Mouse (Mus musculus): Measurements from ENCODE around the gene Olfr1176. TPM values are rescaled to one million over a fixed set of nuclear protein-coding genes. Genes with fewer than 3 reads are reported as not detected.
A peak's percentile ranks its signal among the peaks of the same experiment; 100 is the strongest.

Gene Olfr1176
- polyA plus RNA-seq (2014; fragmentation: Nextera tagmentation; extraction: Ambion mirVana), result not detected in 2 replicates

GRCm38 (mm10) chr2:88336421-88336820, at the start of gene Olfr1176:
Gene Olfr1176, plus strand, starts transcription at chr2:88336721.
- no peak within 1 kb of the TSS for H3K9ac ChIP-seq (ENCODE audit: low read length)
- DNase-seq (ENCODE audit: low spot score, missing footprints) (no peak), ATAC-seq (ENCODE audit: low FRiP score) (no peak)
- no peaks in the 10 kb centered on the region for H3K9me3 ChIP-seq (ENCODE audit: control insufficient read depth, low read length)
- H3K27me3 ChIP-seq (ENCODE audit: control insufficient read depth, insufficient read depth, low read length), result no peaks in the 10 kb centered on the region
- no peak within 1 kb of the TSS for H3K4me2 ChIP-seq
- no peak within 1 kb of the TSS for H3K4me3 ChIP-seq (ENCODE audit: low read depth, low read length)
- no peaks in the 10 kb centered on the region for H3K36me3 ChIP-seq (ENCODE audit: control insufficient read depth, insufficient read depth, low read length)
- no peak within 1 kb of the TSS for H3K27ac ChIP-seq (ENCODE audit: low read depth, low read length)
- H3K4me1 ChIP-seq (ENCODE audit: control insufficient read depth, insufficient read depth, low read length), result no peaks in the 10 kb centered on the region
- 81% methylated on average over 1 of the region's 1 CpGs for WGBS

- no peak for ATAC-seq (ENCODE audit: low FRiP score)
- Histone ChIP-seq H3K4me3 (ENCODE audit: low read depth, low read length) (no peak within 1 kb of the TSS), H3K27me3 (ENCODE audit: control insufficient read depth, insufficient read depth, low read length) (no peaks in the 10 kb centered on the region), H3K4me2 (no peak within 1 kb of the TSS), H3K36me3 (ENCODE audit: control insufficient read depth, insufficient read depth, low read length) (no peaks in the 10 kb centered on the region), H3K4me1 (ENCODE audit: control insufficient read depth, insufficient read depth, low read length) (no peaks in the 10 kb centered on the region), H3K9ac (ENCODE audit: low read length) (no peak within 1 kb of the TSS), H3K27ac (ENCODE audit: low read depth, low read length) (no peak within 1 kb of the TSS), H3K9me3 (ENCODE audit: control insufficient read depth, low read length) (no peaks in the 10 kb centered on the region)
- DNase-seq (ENCODE audit: low spot score, missing footprints), result no peak
- 92% methylated on average over 4 of the region's 4 CpGs for WGBS
Measured at GRCm38 (mm10) chr2:88315035-88315434, 21.5 kb upstream of the Olfr1176 start, which contains the start of gene Olfr1174-ps. Gene Olfr1174-ps, minus strand, starts transcription at chr2:88315135.

GRCm38 (mm10) chr2:88327115-88327514, 9.4 kb upstream of the Olfr1176 start, which contains the start of gene Olfr1175-ps:
Gene Olfr1175-ps, minus strand, starts transcription at chr2:88327215.
- WGBS, result 96% methylated on average over 2 of the region's 2 CpGs
- Histone ChIP-seq H3K27me3 (ENCODE audit: control insufficient read depth, insufficient read depth, low read length) (no peaks in the 10 kb centered on the region), H3K27ac (ENCODE audit: low read depth, low read length) (no peak within 1 kb of the TSS), H3K9ac (ENCODE audit: low read length) (no peak within 1 kb of the TSS), H3K4me1 (ENCODE audit: control insufficient read depth, insufficient read depth, low read length) (no peaks in the 10 kb centered on the region), H3K4me3 (ENCODE audit: low read depth, low read length) (no peak within 1 kb of the TSS), H3K9me3 (ENCODE audit: control insufficient read depth, low read length) (no peaks in the 10 kb centered on the region), H3K36me3 (ENCODE audit: control insufficient read depth, insufficient read depth, low read length) (no peaks in the 10 kb centered on the region), H3K4me2 (no peak within 1 kb of the TSS)
- no peak for ATAC-seq (ENCODE audit: low FRiP score)
- DNase-seq (ENCODE audit: low spot score, missing footprints), result no peak

- Histone ChIP-seq H3K4me3 (ENCODE audit: low read depth, low read length) (no peak within 1 kb of the TSS), H3K36me3 (ENCODE audit: control insufficient read depth, insufficient read depth, low read length) (no peaks in the 10 kb centered on the region), H3K27ac (ENCODE audit: low read depth, low read length) (no peak within 1 kb of the TSS), H3K9me3 (ENCODE audit: control insufficient read depth, low read length) (no peaks in the 10 kb centered on the region), H3K4me1 (ENCODE audit: control insufficient read depth, insufficient read depth, low read length) (no peaks in the 10 kb centered on the region), H3K4me2 (no peak within 1 kb of the TSS), H3K27me3 (ENCODE audit: control insufficient read depth, insufficient read depth, low read length) (no peaks in the 10 kb centered on the region), H3K9ac (ENCODE audit: low read length) (no peak within 1 kb of the TSS)
- DNase-seq (ENCODE audit: low spot score, missing footprints), result no peak
- 83% methylated on average over 1 of the region's 1 CpGs for WGBS
- ATAC-seq (ENCODE audit: low FRiP score), result no peak
Measured at GRCm38 (mm10) chr2:88346392-88346791, 9.9 kb downstream of the Olfr1176 start, which contains the start of gene Olfr1177-ps. Gene Olfr1177-ps, minus strand, starts transcription at chr2:88346492.

- WGBS, result 2% methylated on average over 2 of the region's 2 CpGs
- Histone ChIP-seq H3K4me2 (no peak overlapping the region), H3K36me3 (ENCODE audit: control insufficient read depth, insufficient read depth, low read length) (no peaks in the 10 kb centered on the region), H3K9me3 (ENCODE audit: control insufficient read depth, low read length) (no peaks in the 10 kb centered on the region), H3K4me3 (ENCODE audit: low read depth, low read length) (no peak overlapping the region), H3K27ac (ENCODE audit: low read depth, low read length) (no peak overlapping the region), H3K4me1 (ENCODE audit: control insufficient read depth, insufficient read depth, low read length) (no peaks in the 10 kb centered on the region), H3K27me3 (ENCODE audit: control insufficient read depth, insufficient read depth, low read length) (no peaks in the 10 kb centered on the region), H3K9ac (ENCODE audit: low read length) (no peak overlapping the region)
- ATAC-seq (ENCODE audit: low FRiP score), result peak; percentile 55; the same call in 1 of the 2 replicates
- DNase-seq (ENCODE audit: low spot score, missing footprints), result peak; percentile 89
Measured at GRCm38 (mm10) chr2:88356304-88356703, 19.8 kb downstream of the Olfr1176 start.

- no peak within 1 kb of the TSS for H3K4me2 ChIP-seq
- 87% methylated on average over 1 of the region's 1 CpGs for WGBS
- DNase-seq (ENCODE audit: low spot score, missing footprints) (no peak), ATAC-seq (ENCODE audit: low FRiP score) (no peak)
- no peak within 1 kb of the TSS for H3K9ac ChIP-seq (ENCODE audit: low read length)
- no peak within 1 kb of the TSS for H3K4me3 ChIP-seq (ENCODE audit: low read depth, low read length)
- H3K36me3 ChIP-seq (ENCODE audit: control insufficient read depth, insufficient read depth, low read length), result no peaks in the 10 kb centered on the region
- H3K27ac ChIP-seq (ENCODE audit: low read depth, low read length), result no peak within 1 kb of the TSS
- H3K9me3 ChIP-seq (ENCODE audit: control insufficient read depth, low read length), result no peaks in the 10 kb centered on the region
- no peaks in the 10 kb centered on the region for H3K27me3 ChIP-seq (ENCODE audit: control insufficient read depth, insufficient read depth, low read length)
- H3K4me1 ChIP-seq (ENCODE audit: control insufficient read depth, insufficient read depth, low read length), result no peaks in the 10 kb centered on the region
Measured at GRCm38 (mm10) chr2:88386762-88387161, 50.2 kb downstream of the Olfr1176 start, which contains the start of gene Olfr1178. Gene Olfr1178, plus strand, starts transcription at chr2:88387062.

Other genes starting within 250 kb of the Olfr1176 start
- not detected in 2 replicates for gene Olfr1164, start 242.8 kb upstream of the Olfr1176 start, polyA plus RNA-seq (2014; fragmentation: Nextera tagmentation; extraction: Ambion mirVana)
- gene Olfr1166, start 208.4 kb upstream of the Olfr1176 start, polyA plus RNA-seq (2014; fragmentation: Nextera tagmentation; extraction: Ambion mirVana), result not detected in 2 replicates
- gene Olfr1167, start 181.5 kb upstream of the Olfr1176 start, polyA plus RNA-seq (2014; fragmentation: Nextera tagmentation; extraction: Ambion mirVana), result not detected in 2 replicates
- gene Olfr1168, start 154.8 kb upstream of the Olfr1176 start, polyA plus RNA-seq (2014; fragmentation: Nextera tagmentation; extraction: Ambion mirVana), result not detected in 2 replicates
- gene Olfr1170, start 108.4 kb upstream of the Olfr1176 start, polyA plus RNA-seq (2014; fragmentation: Nextera tagmentation; extraction: Ambion mirVana), result not detected in 2 replicates
- gene Olfr1173, start 56.8 kb upstream of the Olfr1176 start, polyA plus RNA-seq (2014; fragmentation: Nextera tagmentation; extraction: Ambion mirVana), result not detected in 2 replicates
- gene Olfr1174-ps, start 21.6 kb upstream of the Olfr1176 start, polyA plus RNA-seq (2014; fragmentation: Nextera tagmentation; extraction: Ambion mirVana), result not detected in 2 replicates
- not detected in 2 replicates for gene Olfr1175-ps, start 9.5 kb upstream of the Olfr1176 start, polyA plus RNA-seq (2014; fragmentation: Nextera tagmentation; extraction: Ambion mirVana)
- not detected in 2 replicates for gene Olfr1177-ps, start 9.8 kb downstream of the Olfr1176 start, polyA plus RNA-seq (2014; fragmentation: Nextera tagmentation; extraction: Ambion mirVana)
- gene Olfr1178, start 50.3 kb downstream of the Olfr1176 start, polyA plus RNA-seq (2014; fragmentation: Nextera tagmentation; extraction: Ambion mirVana), result not detected in 2 replicates
- not detected in 2 replicates for gene Olfr1179, start 69.7 kb downstream of the Olfr1176 start, polyA plus RNA-seq (2014; fragmentation: Nextera tagmentation; extraction: Ambion mirVana)
- not detected in 2 replicates for gene Olfr1180, start 82.4 kb downstream of the Olfr1176 start, polyA plus RNA-seq (2014; fragmentation: Nextera tagmentation; extraction: Ambion mirVana)
- not detected in 2 replicates for gene Olfr1181, start 89.5 kb downstream of the Olfr1176 start, polyA plus RNA-seq (2014; fragmentation: Nextera tagmentation; extraction: Ambion mirVana)
- not detected in 2 replicates for gene Gm13757, start 112.4 kb downstream of the Olfr1176 start, polyA plus RNA-seq (2014; fragmentation: Nextera tagmentation; extraction: Ambion mirVana)
- gene Olfr1183, start 118.1 kb downstream of the Olfr1176 start, polyA plus RNA-seq (2014; fragmentation: Nextera tagmentation; extraction: Ambion mirVana), result not detected in 2 replicates
- not detected in 2 replicates for gene Olfr1184, start 146.9 kb downstream of the Olfr1176 start, polyA plus RNA-seq (2014; fragmentation: Nextera tagmentation; extraction: Ambion mirVana)
- not detected in 2 replicates for gene Olfr1185-ps1, start 156.6 kb downstream of the Olfr1176 start, polyA plus RNA-seq (2014; fragmentation: Nextera tagmentation; extraction: Ambion mirVana)
- not detected in 2 replicates for gene Olfr1186, start 181.8 kb downstream of the Olfr1176 start, polyA plus RNA-seq (2014; fragmentation: Nextera tagmentation; extraction: Ambion mirVana)
- not detected in 2 replicates for gene Olfr1188, start 220.2 kb downstream of the Olfr1176 start, polyA plus RNA-seq (2014; fragmentation: Nextera tagmentation; extraction: Ambion mirVana)
- not detected in 2 replicates for gene Olfr1189, start 249.7 kb downstream of the Olfr1176 start, polyA plus RNA-seq (2014; fragmentation: Nextera tagmentation; extraction: Ambion mirVana)